Mouse (Mus musculus): ENCODE results near the gene Nceh1. TPM values are rescaled to one million over a fixed set of nuclear protein-coding genes. Genes with fewer than 3 reads are reported as not detected.
A peak's percentile ranks its signal among the peaks of the same experiment; 100 is the strongest.

Nceh1 gene
- polyA plus RNA-seq, 1 experiment from 2014 or later, result 13.3 TPM

DNA sequence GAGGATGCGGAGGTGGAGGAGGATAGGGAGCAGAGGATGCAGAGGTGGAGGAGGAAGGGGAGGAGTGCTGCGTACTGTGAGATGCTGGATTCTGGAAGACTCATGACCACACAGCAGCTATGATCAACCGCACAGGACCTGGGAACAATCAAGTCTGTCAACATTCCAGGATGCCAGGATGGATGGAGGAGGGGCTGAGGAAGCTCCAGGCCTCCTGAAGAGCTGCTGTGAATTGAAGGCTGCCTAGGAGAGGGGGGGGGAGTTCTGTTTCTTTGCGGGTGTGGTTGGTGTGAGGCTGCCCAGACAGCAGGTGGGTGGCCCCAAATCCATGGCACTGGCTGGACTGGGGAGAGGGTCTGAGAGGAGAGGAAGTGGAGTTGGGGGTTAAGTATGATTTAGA lies 23.9 kb upstream of the Nceh1 start:
- Histone ChIP-seq H3K27me3 (replicated peaks) (no peaks in the 10 kb centered on the region), H3K9me3 (replicated peaks) (no peaks in the 10 kb centered on the region), H3K9ac (no peak overlapping the region), H3K27ac (ENCODE audit: poor library complexity, severe bottlenecking) (no peak overlapping the region), H3K4me1 (replicated peaks) (peaks cover 19% of the 10 kb centered on the region), H3K4me2 (no peak overlapping the region), H3K4me3 (no peak overlapping the region), H3K36me3 (no peaks in the 10 kb centered on the region)
- no peak for ATAC-seq (ENCODE audit: insufficient number of reproducible peaks, low FRiP score)
- 34% methylated on average over 4 of the region's 4 CpGs for WGBS

DNA sequence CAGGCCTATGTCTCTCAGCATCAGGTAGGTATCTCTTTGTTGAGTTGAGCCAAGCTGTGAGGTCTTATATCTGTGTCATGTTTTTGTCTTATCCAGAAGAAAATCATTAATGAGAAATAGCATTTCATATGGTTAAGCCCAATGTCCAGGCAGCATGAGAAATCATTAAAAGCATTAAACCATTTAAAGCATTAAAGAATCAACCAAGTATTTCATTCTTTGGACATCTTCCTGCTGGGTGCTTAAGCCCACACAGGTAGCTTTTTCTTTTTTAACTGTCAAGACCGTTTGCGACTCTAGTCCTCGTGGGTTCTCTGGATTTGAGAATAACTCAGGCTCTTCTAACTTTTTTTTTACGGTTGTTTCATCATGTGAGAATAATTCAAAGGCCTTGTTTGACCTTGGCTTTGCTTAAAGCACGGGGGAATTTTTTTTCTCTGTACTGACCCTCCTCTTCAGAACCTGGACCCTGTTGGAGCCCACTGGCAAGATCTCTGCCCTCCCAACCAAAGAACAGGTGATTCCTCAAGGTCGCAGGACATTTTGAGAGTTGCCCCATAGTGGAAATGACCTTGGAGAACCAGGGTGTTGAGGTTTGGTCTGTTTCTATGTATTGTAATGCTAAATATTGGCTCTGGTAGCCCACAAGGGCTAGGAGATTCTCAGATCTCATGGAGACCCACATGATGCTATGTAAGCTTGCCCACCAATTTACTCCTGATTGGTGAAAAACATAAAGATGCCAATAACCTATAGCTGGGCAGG lies 20.9 kb upstream of the Nceh1 start:
- Histone ChIP-seq H3K4me2 (no peak overlapping the region), H3K27ac (ENCODE audit: poor library complexity, severe bottlenecking) (no peak overlapping the region), H3K9ac (no peak overlapping the region), H3K4me3 (no peak overlapping the region), H3K36me3 (no peaks in the 10 kb centered on the region), H3K9me3 (replicated peaks) (no peaks in the 10 kb centered on the region), H3K27me3 (replicated peaks) (no peaks in the 10 kb centered on the region), H3K4me1 (replicated peaks) (0 out of 2 replicates have a peak, but pooled peaks cover 4% of the 10 kb centered on the region)
- WGBS, result 89% methylated on average over 6 of the region's 6 CpGs
- ATAC-seq (ENCODE audit: insufficient number of reproducible peaks, low FRiP score), result no peak

DNA sequence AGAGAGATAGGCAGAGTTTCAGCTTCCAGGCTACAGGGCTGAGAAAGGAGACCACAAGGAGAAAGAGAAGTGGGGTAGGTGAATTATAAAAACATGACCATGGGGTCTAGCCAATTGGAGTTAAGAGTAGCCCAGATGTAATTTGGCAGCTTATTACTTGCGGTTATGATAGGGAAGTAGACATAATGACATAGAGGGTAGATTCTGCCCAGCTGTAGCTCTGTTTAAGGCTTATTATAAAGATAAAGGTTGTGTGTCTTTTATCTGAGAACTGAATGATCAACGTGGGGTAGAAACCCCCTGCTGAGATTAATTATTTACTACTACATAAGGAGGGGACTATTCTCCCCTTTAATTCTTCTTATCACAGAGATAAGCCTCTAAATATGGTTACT lies 20.4 kb upstream of the Nceh1 start:
- H3K9ac ChIP-seq, result no peak overlapping the region
- H3K9me3 ChIP-seq (replicated peaks), result no peaks in the 10 kb centered on the region
- H3K4me2 ChIP-seq, result no peak overlapping the region
- H3K27me3 ChIP-seq (replicated peaks), result no peaks in the 10 kb centered on the region
- 54% methylated on average over 2 of the region's 2 CpGs for WGBS
- no peaks in the 10 kb centered on the region for H3K36me3 ChIP-seq
- H3K27ac ChIP-seq (ENCODE audit: poor library complexity, severe bottlenecking), result no peak overlapping the region
- 0 out of 2 replicates have a peak, but pooled peaks cover 4% of the 10 kb centered on the region for H3K4me1 ChIP-seq (replicated peaks)
- ATAC-seq (ENCODE audit: insufficient number of reproducible peaks, low FRiP score), result no peak
- H3K4me3 ChIP-seq, result no peak overlapping the region

DNA sequence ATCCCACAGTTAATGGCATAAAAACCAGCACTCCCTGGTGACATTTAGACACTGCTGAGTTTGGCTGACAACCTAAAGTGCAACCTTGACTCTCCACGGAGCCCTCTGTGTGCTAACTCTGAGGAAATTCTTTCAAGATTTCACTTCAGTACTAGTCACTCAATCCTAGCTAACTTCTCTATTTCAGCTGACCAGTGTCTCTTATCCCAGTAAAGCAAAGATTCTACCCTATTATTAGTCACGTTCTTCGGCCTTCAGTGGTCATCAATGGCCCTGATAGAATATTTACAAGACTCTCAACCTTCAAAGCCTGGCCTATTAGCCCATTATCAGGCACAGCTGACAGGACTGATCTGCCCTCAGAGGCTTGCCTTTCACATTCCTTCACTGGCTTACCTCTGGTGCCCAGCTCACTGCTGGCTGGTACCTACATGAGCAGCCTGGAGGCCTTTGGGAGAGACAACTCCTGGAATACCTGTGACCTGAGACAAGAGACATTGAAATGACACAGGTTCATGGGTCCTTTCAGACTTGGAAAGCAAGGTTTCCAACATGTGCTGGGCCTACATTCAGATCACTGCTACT lies 17.2 kb upstream of the Nceh1 start:
- no peaks in the 10 kb centered on the region for H3K27me3 ChIP-seq (replicated peaks)
- no peak overlapping the region for H3K27ac ChIP-seq (ENCODE audit: poor library complexity, severe bottlenecking)
- no peaks in the 10 kb centered on the region for H3K4me1 ChIP-seq (replicated peaks)
- H3K36me3 ChIP-seq, result no peaks in the 10 kb centered on the region
- no peak overlapping the region for H3K4me2 ChIP-seq
- H3K9me3 ChIP-seq (replicated peaks), result no peaks in the 10 kb centered on the region
- H3K4me3 ChIP-seq, result no peak overlapping the region
- no peak for ATAC-seq (ENCODE audit: insufficient number of reproducible peaks, low FRiP score)
- 68% methylated on average over 3 of the region's 3 CpGs for WGBS
- no peak overlapping the region for H3K9ac ChIP-seq

DNA sequence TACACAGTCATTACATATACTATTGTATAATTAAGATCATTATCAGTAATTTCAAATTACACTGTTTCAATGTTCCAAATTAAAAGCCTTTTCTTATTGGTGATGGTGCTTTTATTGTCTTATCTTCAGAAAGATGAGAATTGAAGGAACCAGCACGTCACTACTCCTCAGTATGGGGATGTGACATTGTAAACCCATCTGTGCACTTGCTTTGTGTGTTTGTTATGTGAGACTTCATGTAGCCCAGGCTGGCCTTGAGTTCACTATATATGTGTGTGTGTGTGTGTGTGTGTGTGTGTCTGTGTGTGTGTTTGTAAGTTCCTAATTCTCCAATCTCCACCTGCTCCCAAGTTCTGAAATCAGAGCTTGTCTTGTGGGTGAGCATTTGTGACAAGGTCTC lies 12.5 kb upstream of the Nceh1 start:
- Histone ChIP-seq H3K9me3 (replicated peaks) (no peaks in the 10 kb centered on the region), H3K4me1 (replicated peaks) (no peaks in the 10 kb centered on the region), H3K27me3 (replicated peaks) (no peaks in the 10 kb centered on the region), H3K36me3 (no peaks in the 10 kb centered on the region), H3K4me2 (no peak overlapping the region), H3K9ac (no peak overlapping the region), H3K27ac (ENCODE audit: poor library complexity, severe bottlenecking) (no peak overlapping the region), H3K4me3 (no peak overlapping the region)
- ATAC-seq (ENCODE audit: insufficient number of reproducible peaks, low FRiP score), result no peak
- 68% methylated on average over 1 of the region's 1 CpGs for WGBS

DNA sequence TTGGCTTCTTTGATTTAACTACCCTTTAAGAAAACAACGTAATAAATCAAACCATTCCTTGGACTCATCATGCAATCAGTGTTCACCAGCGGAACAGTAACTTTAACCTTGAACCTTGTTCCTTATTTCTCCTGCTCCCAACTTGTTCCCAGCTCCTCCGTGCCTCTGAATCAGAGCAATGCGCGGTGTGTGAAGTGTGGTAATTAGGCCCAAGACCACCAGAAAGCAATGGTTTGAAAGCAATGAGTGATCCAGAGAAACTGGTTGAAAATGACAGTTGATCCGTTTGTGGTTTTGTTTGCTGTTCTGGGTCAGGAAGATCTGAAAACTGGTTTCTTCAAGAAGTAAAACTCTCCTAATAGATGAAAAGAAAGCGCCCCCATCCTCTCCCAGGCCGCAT lies 3.1 kb upstream of the Nceh1 start:
- Histone ChIP-seq H3K36me3 (no peaks in the 10 kb centered on the region), H3K27ac (ENCODE audit: poor library complexity, severe bottlenecking) (no peak overlapping the region), H3K4me3 (no peak overlapping the region), H3K4me2 (no peak overlapping the region), H3K9ac (no peak overlapping the region), H3K27me3 (replicated peaks) (no peaks in the 10 kb centered on the region), H3K9me3 (replicated peaks) (no peaks in the 10 kb centered on the region), H3K4me1 (replicated peaks) (peaks cover 5% of the 10 kb centered on the region)
- ATAC-seq (ENCODE audit: insufficient number of reproducible peaks, low FRiP score), result no peak
- 84% methylated on average over 8 of the region's 8 CpGs for WGBS

DNA sequence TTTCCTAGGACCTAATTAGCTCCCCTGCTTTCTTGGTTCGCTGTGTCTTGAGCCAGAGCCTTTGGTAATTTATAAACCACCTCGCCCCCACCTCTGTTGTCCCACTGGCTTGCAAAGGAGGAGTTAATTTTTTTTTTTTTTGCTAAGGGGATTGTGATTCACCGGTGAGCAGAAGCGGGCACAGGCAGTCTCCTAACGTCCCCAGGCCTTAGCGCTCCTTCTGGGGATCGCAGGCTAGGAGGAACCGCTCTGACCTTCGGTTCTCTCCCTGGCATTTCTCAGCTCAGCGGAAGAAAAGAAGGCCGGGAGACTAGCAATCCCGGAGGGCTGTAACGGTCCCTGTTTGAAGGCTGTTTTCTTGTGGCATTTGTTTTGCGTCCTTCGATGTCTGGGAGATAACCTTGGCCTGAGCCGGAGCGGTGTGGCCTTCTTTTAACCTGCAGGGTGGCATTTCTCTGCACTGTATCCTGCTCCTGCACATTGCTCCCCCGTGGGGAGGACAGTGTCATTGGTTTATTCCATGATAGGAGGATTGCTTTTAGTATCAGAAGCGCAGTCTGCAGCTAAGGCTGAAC lies 923 bp downstream of the Nceh1 start:
- Histone ChIP-seq H3K4me3 (peak overlapping the region; percentile 73), H3K4me2 (peak overlapping the region; percentile 92), H3K9me3 (replicated peaks) (no peaks in the 10 kb centered on the region), H3K27ac (ENCODE audit: poor library complexity, severe bottlenecking) (peak overlapping the region; percentile 36; the same call in 1 of the 2 replicates), H3K27me3 (replicated peaks) (no peaks in the 10 kb centered on the region), H3K36me3 (no peaks in the 10 kb centered on the region), H3K9ac (peak overlapping the region; percentile 80), H3K4me1 (replicated peaks) (peaks cover 5% of the 10 kb centered on the region)
- no peak for ATAC-seq (ENCODE audit: insufficient number of reproducible peaks, low FRiP score)
- 6% methylated on average over 19 of the region's 19 CpGs for WGBS

DNA sequence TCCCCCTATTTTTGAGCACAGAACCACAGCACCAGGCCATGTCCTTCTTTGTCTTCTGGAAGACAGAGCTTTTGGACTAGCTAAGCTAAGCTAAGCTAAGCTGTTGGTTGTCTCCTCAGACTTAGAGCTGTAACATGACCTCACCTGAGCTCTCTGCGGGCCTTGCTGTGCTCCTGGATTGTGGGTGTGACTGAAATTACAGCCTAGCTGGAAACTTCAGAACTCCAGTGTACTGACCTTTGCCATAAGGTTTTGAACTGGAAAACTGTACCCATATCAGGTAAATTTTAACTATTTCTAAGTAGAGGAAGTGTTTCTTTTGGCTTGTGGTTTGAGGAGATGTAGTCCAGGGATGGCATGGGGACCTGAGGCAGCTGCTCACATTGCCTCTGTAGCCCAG lies 5.6 kb downstream of the Nceh1 start:
- no peak overlapping the region for H3K9ac ChIP-seq
- 84% methylated on average over 1 of the region's 1 CpGs for WGBS
- H3K27me3 ChIP-seq (replicated peaks), result no peaks in the 10 kb centered on the region
- ATAC-seq (ENCODE audit: insufficient number of reproducible peaks, low FRiP score), result no peak
- H3K4me1 ChIP-seq (replicated peaks), result peaks cover 48% of the 10 kb centered on the region
- H3K4me2 ChIP-seq, result no peak overlapping the region
- no peaks in the 10 kb centered on the region for H3K36me3 ChIP-seq
- H3K9me3 ChIP-seq (replicated peaks), result no peaks in the 10 kb centered on the region
- H3K27ac ChIP-seq (ENCODE audit: poor library complexity, severe bottlenecking), result no peak overlapping the region
- no peak overlapping the region for H3K4me3 ChIP-seq

DNA sequence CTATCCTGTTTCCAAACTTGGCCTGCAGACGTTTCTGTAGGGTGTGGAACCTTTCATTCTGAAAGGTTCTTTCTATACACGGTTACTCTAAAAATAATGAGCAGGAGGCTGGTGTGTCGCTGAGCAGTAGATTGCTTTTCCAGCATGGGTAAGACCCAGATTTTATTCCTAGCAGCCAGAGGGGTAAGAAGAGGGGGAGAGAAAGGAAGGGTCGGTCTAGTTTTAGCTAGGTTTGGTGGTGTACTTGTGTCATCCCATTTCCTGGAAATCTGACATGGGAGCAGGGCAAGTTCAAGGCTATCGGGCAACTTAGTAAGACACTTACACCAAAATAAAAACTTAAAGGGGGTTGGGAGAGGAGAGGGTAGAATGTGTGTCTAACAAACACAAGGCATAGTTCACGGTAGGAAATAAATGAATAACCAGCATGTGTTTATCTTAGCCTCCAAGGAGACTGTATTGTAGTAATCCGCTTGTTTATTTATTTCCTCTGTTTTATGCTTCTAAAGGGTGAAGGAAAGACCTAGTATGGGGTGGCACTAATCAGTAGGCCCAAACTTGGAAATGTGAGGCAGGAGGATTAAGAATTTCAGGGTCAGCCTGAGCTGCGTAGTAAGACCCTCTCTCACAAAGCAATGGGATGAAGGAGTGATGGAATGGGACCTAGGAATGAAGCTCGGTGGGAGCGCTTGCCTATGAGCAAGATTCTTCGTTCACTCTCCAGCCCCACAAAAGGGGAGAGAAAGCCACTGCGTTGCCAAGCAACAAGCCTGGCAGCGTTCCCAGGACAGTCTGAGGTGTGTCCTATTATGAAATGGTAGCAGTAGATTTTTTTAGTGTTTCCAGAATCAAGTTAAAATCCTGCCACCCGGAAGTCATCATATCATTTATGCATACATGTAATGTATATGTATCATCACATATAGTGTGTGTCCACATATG lies 6.8 kb downstream of the Nceh1 start:
- 64% methylated on average over 14 of the region's 14 CpGs for WGBS
- no peaks in the 10 kb centered on the region for H3K27me3 ChIP-seq (replicated peaks)
- H3K36me3 ChIP-seq, result no peaks in the 10 kb centered on the region
- no peak overlapping the region for H3K4me3 ChIP-seq
- no peak overlapping the region for H3K9ac ChIP-seq
- H3K4me2 ChIP-seq, result no peak overlapping the region
- peaks cover 53% of the 10 kb centered on the region for H3K4me1 ChIP-seq (replicated peaks)
- no peak for ATAC-seq (ENCODE audit: insufficient number of reproducible peaks, low FRiP score)
- no peak overlapping the region for H3K27ac ChIP-seq (ENCODE audit: poor library complexity, severe bottlenecking)
- no peaks in the 10 kb centered on the region for H3K9me3 ChIP-seq (replicated peaks)

DNA sequence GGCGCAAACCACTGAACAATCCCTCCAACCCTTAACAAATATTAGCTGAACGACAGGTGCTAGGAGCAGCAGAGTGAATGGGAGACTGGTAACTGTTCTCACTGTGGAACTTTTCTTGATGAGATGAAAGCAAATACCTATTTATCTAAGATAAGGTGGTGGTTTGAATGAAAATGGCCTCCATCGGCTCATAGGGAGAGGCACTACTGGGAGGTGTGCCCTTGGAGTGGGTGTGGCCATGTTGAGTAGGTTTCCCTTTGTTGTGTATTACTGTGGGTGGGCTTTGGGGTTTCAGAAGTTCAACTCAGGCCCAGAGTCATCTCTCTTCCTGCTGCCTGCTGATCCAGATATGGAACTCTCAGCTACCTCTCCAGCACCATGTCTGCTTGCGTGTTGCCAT lies 8.1 kb downstream of the Nceh1 start:
- Histone ChIP-seq H3K9me3 (replicated peaks) (no peaks in the 10 kb centered on the region), H3K4me1 (replicated peaks) (peaks cover 53% of the 10 kb centered on the region), H3K27me3 (replicated peaks) (no peaks in the 10 kb centered on the region), H3K36me3 (no peaks in the 10 kb centered on the region), H3K9ac (no peak overlapping the region), H3K4me3 (no peak overlapping the region), H3K4me2 (no peak overlapping the region), H3K27ac (ENCODE audit: poor library complexity, severe bottlenecking) (no peak overlapping the region)
- no peak for ATAC-seq (ENCODE audit: insufficient number of reproducible peaks, low FRiP score)
- 89% methylated on average over 4 of the region's 4 CpGs for WGBS

DNA sequence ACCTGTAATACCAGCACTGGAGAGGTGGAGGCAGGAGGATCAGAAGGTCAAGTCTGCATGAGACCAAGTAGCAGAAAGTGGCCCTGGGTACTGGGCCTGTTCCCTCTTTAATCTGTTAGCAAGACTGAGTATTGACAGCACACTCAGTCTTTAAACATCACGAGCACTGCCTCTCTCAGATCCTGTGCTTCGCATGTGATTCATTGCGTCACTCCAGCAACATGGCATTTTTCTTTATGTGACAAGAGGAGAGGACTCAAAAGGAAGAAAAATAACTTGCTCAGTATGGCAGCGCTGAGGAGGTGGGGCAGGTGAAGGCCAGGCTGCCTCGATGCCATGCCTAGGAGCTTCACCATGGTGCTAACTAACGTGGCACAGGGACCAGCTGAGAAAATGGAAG lies 9.1 kb downstream of the Nceh1 start:
- Histone ChIP-seq H3K27ac (ENCODE audit: poor library complexity, severe bottlenecking) (peak overlapping the region; percentile 75), H3K36me3 (no peaks in the 10 kb centered on the region), H3K4me1 (replicated peaks) (peaks cover 53% of the 10 kb centered on the region), H3K4me3 (no peak overlapping the region), H3K4me2 (no peak overlapping the region), H3K27me3 (replicated peaks) (no peaks in the 10 kb centered on the region), H3K9ac (no peak overlapping the region), H3K9me3 (replicated peaks) (no peaks in the 10 kb centered on the region)
- ATAC-seq (ENCODE audit: insufficient number of reproducible peaks, low FRiP score), result no peak
- 47% methylated on average over 6 of the region's 6 CpGs for WGBS
